ENCODE assay signal across 9 mouse cellular contexts in genomic region chr6:88785781-88786542, GRCm38 (mm10). TPM values are rescaled to one million over a fixed set of nuclear protein-coding genes. Genes with fewer than 3 reads are reported as not detected.
DNase-seq lines count a peak whose midpoint lies in the region; ATAC-seq and TF ChIP-seq lines count a peak whose summit lies in the region.
"Had no signal": no experiment of that assay in that cellular context is flagged by ENCODE, and none has a peak within 500 bp of the region (broad histone marks: within the 10 kb centered on the region; RNA-seq: fewer than 3 reads in every experiment).

No protein-coding gene starts in this region.

- no peak for DNase-seq in forebrain, embryonic 14.5 days (ENCODE audit: low spot score)
- no peak for DNase-seq in kidney, postnatal 25 days
- DNase-seq in adipocyte (ENCODE audit: low spot score): peak; percentile 52
- no peak for DNase-seq in thymus, postnatal 10 days (ENCODE audit: low spot score in 2 of 2)
- DNase-seq in right cerebral cortex, postnatal 10 days (ENCODE audit: low spot score in 2 of 2): no peak

- H3K27me3 ChIP-seq in forebrain, embryonic 13.5 days: no peaks in the 10 kb centered on the region
- H3K27me3 ChIP-seq in forebrain, embryonic 14.5 days (replicated peaks; ENCODE audit: control insufficient read depth, insufficient read depth, low read length): no peaks in the 10 kb centered on the region
- H3K27me3 ChIP-seq in kidney, embryonic 16.5 days (ENCODE audit: insufficient read depth, low read length): no peaks in the 10 kb centered on the region
- no peaks in the 10 kb centered on the region for H3K27me3 ChIP-seq in intestine, postnatal 0 days (replicated peaks; ENCODE audit: control insufficient read depth, insufficient read depth, low read length)
- H3K27me3 ChIP-seq: midbrain, embryonic 15.5 days had no signal

- H3K27ac ChIP-seq in forebrain, embryonic 13.5 days: peak overlapping the region; percentile 25; the same call in 1 of the 2 replicates
- no peak overlapping the region for H3K27ac ChIP-seq in forebrain, embryonic 14.5 days (ENCODE audit: low read depth, low read length)
- peak overlapping the region; percentile 9; the same call in 1 of the 2 replicates for H3K27ac ChIP-seq in kidney, embryonic 16.5 days (ENCODE audit: low read length)
- peak overlapping the region; percentile 64; the same call in 1 of the 2 replicates for H3K27ac ChIP-seq in intestine, postnatal 0 days (ENCODE audit: low read depth, low read length)
- H3K27ac ChIP-seq: midbrain, embryonic 15.5 days had no signal

- H3K4me3 ChIP-seq in forebrain, embryonic 13.5 days: no peak overlapping the region
- H3K4me3 ChIP-seq in forebrain, embryonic 14.5 days (ENCODE audit: low read depth, low read length): no peak overlapping the region
- H3K4me3 ChIP-seq in kidney, embryonic 16.5 days (ENCODE audit: low read length): no peak overlapping the region
- H3K4me3 ChIP-seq in intestine, postnatal 0 days (ENCODE audit: low read depth, low read length): no peak overlapping the region
- H3K4me3 ChIP-seq: midbrain, embryonic 15.5 days had no signal

- no peak for TF ChIP-seq CTCF in intestine, postnatal 0 days (IDR thresholded peaks at IDR 0.05; ENCODE audit: low read depth)

- no peak for ATAC-seq in forebrain, embryonic 13.5 days
- no peak for ATAC-seq in forebrain, embryonic 14.5 days
- ATAC-seq in kidney, embryonic 16.5 days (ENCODE audit: low FRiP score, low TSS enrichment): peak; percentile 44; the same call in 1 of the 2 replicates
- no peak for ATAC-seq in intestine, postnatal 0 days
- ATAC-seq: midbrain, embryonic 15.5 days had no signal

- H3K9ac ChIP-seq in forebrain, embryonic 13.5 days: no peak overlapping the region
- H3K9ac ChIP-seq in forebrain, embryonic 14.5 days (ENCODE audit: low read length): no peak overlapping the region
- H3K9ac ChIP-seq in kidney, embryonic 16.5 days (replicated peaks; ENCODE audit: low read length): no peak overlapping the region
- no peak overlapping the region for H3K9ac ChIP-seq in intestine, postnatal 0 days (ENCODE audit: low read depth, low read length)
- H3K9ac ChIP-seq: midbrain, embryonic 15.5 days had no signal

- no peak overlapping the region for H3K4me2 ChIP-seq in forebrain, embryonic 13.5 days
- no peak overlapping the region for H3K4me2 ChIP-seq in forebrain, embryonic 14.5 days (ENCODE audit: low read length)
- no peak overlapping the region for H3K4me2 ChIP-seq in kidney, embryonic 16.5 days (replicated peaks; ENCODE audit: low read depth, low read length)
- H3K4me2 ChIP-seq in intestine, postnatal 0 days (replicated peaks; ENCODE audit: low read depth): no peak overlapping the region
- H3K4me2 ChIP-seq: midbrain, embryonic 15.5 days had no signal

- no peaks in the 10 kb centered on the region for H3K9me3 ChIP-seq in forebrain, embryonic 13.5 days (replicated peaks)
- no peaks in the 10 kb centered on the region for H3K9me3 ChIP-seq in forebrain, embryonic 14.5 days (replicated peaks; ENCODE audit: control insufficient read depth, low read length)
- H3K9me3 ChIP-seq in kidney, embryonic 16.5 days (ENCODE audit: low read length): no peaks in the 10 kb centered on the region
- H3K9me3 ChIP-seq in intestine, postnatal 0 days (ENCODE audit: control insufficient read depth): no peaks in the 10 kb centered on the region
- H3K9me3 ChIP-seq: midbrain, embryonic 15.5 days had no signal

- WGBS in forebrain, embryonic 13.5 days: 84% methylated on average over 10 of the region's 10 CpGs
- WGBS in forebrain, embryonic 14.5 days: 78% methylated on average over 10 of the region's 10 CpGs
- 68% methylated on average over 10 of the region's 10 CpGs for WGBS in kidney, embryonic 16.5 days
- 82% methylated on average over 10 of the region's 10 CpGs for WGBS in intestine, postnatal 0 days

- H3K36me3 ChIP-seq in forebrain, embryonic 13.5 days (ENCODE audit: poor library complexity, severe bottlenecking): no peaks in the 10 kb centered on the region
- H3K36me3 ChIP-seq in forebrain, embryonic 14.5 days (ENCODE audit: control insufficient read depth, insufficient read depth, low read length): no peaks in the 10 kb centered on the region
- no peaks in the 10 kb centered on the region for H3K36me3 ChIP-seq in kidney, embryonic 16.5 days (ENCODE audit: insufficient read depth, low read length)
- H3K36me3 ChIP-seq in intestine, postnatal 0 days (ENCODE audit: control insufficient read depth, insufficient read depth): no peaks in the 10 kb centered on the region
- H3K36me3 ChIP-seq: midbrain, embryonic 15.5 days had no signal

- peaks cover 42% of the 10 kb centered on the region for H3K4me1 ChIP-seq in forebrain, embryonic 13.5 days
- peaks cover 16% of the 10 kb centered on the region for H3K4me1 ChIP-seq in forebrain, embryonic 14.5 days (ENCODE audit: control insufficient read depth, insufficient read depth, low read length)
- peaks cover 52% of the 10 kb centered on the region for H3K4me1 ChIP-seq in kidney, embryonic 16.5 days (ENCODE audit: insufficient read depth, low read length)
- H3K4me1 ChIP-seq in intestine, postnatal 0 days (replicated peaks; ENCODE audit: control insufficient read depth, insufficient read depth, low read length): peaks cover 3% of the 10 kb centered on the region; the same call in 1 of the 2 replicates

RNA-seq across cellular contexts. Expression of gene Abtb1, which starts 55.8 kb away (rescaled TPM):
- 32.0 and 32.3 TPM in 2 replicates for polyA plus RNA-seq in forebrain, embryonic 13.5 days (2015; fragmentation: Nextera tagmentation; extraction: Ambion mirVana)
- polyA plus RNA-seq in forebrain, embryonic 14.5 days (2014; fragmentation: Nextera tagmentation; extraction: Ambion mirVana): 31.4 and 35.7 TPM in 2 replicates
- polyA plus RNA-seq in kidney, embryonic 16.5 days (2015; fragmentation: Nextera tagmentation; extraction: Ambion mirVana): 43.9 and 44.6 TPM in 2 replicates
- 22.7 and 23.9 TPM in 2 replicates for polyA plus RNA-seq in intestine, postnatal 0 days (2015; fragmentation: Nextera tagmentation; extraction: Ambion mirVana)
